Mouse (Mus musculus): ENCODE measurements at regions not wholly inside any gene's neighbourhood (a gene's known extent, or its start where the extent isn't known, plus 50 kb on each side); places are given as distances from the start of the nearest gene placed in this dataset.

- in situ Hi-C loops (cut with MboI, MseI): no loop called here
Measured at GRCm38 (mm10) chr5:75342599-75342998, 190.5 kb downstream of the Pdgfra start.

GRCm38 (mm10) chr5:75346836-75347773, 195.0 kb downstream of the Pdgfra start:
- in situ Hi-C loops (cut with MboI, MseI): no loop called here

GRCm38 (mm10) chr5:75347774-75348116, 195.7 kb downstream of the Pdgfra start:
- in situ Hi-C loops (cut with MboI, MseI): no loop called here

GRCm38 (mm10) chr5:75355266-75355665, 203.2 kb downstream of the Pdgfra start:
- in situ Hi-C loops (cut with MboI, MseI): no loop called here

- in situ Hi-C loops (cut with MboI, MseI): no loop called here
Measured at GRCm38 (mm10) chr5:75358869-75359268, 206.8 kb downstream of the Pdgfra start.

- in situ Hi-C loops (cut with MboI, MseI): no loop called here
Measured at GRCm38 (mm10) chr5:75363832-75364231, 210.9 kb upstream of the Kit start.

- in situ Hi-C loops (cut with MboI, MseI): no loop called here
Measured at GRCm38 (mm10) chr5:75367282-75367681, 207.4 kb upstream of the Kit start.

GRCm38 (mm10) chr5:75368691-75369090, 206.0 kb upstream of the Kit start:
- in situ Hi-C loops (cut with MboI, MseI): no loop called here

GRCm38 (mm10) chr5:75372849-75373248, 201.9 kb upstream of the Kit start:
- in situ Hi-C loops (cut with MboI, MseI): loop anchor here in 1 of 2 experiments (5.0 kb wide), 1 partner anchor 156 kb away; no protein-coding TSS in a partner anchor

- in situ Hi-C loops (cut with MboI, MseI): no loop called here
Measured at GRCm38 (mm10) chr5:75377311-75378300, 197.1 kb upstream of the Kit start.

GRCm38 (mm10) chr5:75378655-75379054, 196.1 kb upstream of the Kit start:
- in situ Hi-C loops (cut with MboI, MseI): no loop called here

GRCm38 (mm10) chr5:75380340-75380739, 194.4 kb upstream of the Kit start:
- in situ Hi-C loops (cut with MboI, MseI): no loop called here

- in situ Hi-C loops (cut with MboI, MseI): no loop called here
Measured at GRCm38 (mm10) chr5:75382138-75382537, 192.6 kb upstream of the Kit start.

GRCm38 (mm10) chr5:75387886-75388454, 186.7 kb upstream of the Kit start:
- in situ Hi-C loops (cut with MboI, MseI): no loop called here

- in situ Hi-C loops (cut with MboI, MseI): no loop called here
Measured at GRCm38 (mm10) chr5:75388699-75389260, 185.9 kb upstream of the Kit start.

GRCm38 (mm10) chr5:75389433-75389971, 185.2 kb upstream of the Kit start:
- in situ Hi-C loops (cut with MboI, MseI): no loop called here

GRCm38 (mm10) chr5:75398820-75399219, 175.9 kb upstream of the Kit start:
- in situ Hi-C loops (cut with MboI, MseI): no loop called here

GRCm38 (mm10) chr5:75401734-75402133, 173.0 kb upstream of the Kit start:
- in situ Hi-C loops (cut with MboI, MseI): no loop called here

- in situ Hi-C loops (cut with MboI, MseI): no loop called here
Measured at GRCm38 (mm10) chr5:75402631-75403030, 172.1 kb upstream of the Kit start.

- in situ Hi-C loops (cut with MboI, MseI): no loop called here
Measured at GRCm38 (mm10) chr5:75403531-75403930, 171.2 kb upstream of the Kit start.

GRCm38 (mm10) chr5:75404601-75405285, 170.0 kb upstream of the Kit start:
- in situ Hi-C loops (cut with MboI, MseI): no loop called here

Data from T-helper 17 cell (primary cell).